Mouse (Mus musculus): ENCODE results near the gene Ap2a1. TPM values are rescaled to one million over a fixed set of nuclear protein-coding genes. Genes with fewer than 3 reads are reported as not detected.

Gene Ap2a1
- polyA plus RNA-seq, 2 experiments: 67.6 to 69.6 TPM

DNA sequence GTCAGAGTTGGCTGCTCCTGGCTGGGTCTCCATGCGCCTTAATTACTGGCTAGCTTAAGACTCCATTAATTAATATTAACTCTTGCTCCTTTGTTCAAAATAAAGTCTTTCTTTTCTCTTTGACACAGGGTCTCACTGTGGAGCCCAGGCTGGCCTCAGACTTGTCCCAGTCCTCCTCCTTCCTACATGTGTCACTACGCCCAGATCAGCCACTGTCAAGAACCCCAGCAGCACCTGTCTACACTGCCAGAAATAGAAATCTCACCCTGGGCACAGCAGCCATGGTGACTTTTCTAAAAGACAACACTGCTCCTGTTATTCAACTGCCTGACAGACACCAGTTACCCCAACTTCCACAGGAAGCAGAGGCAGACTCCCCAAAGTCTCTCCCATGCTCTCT is 14.9 kb downstream of the Ap2a1 start:
- DNase-seq (ENCODE audit: low read depth in 3 of 3, low spot score in 3 of 3): no peak
- WGBS (ENCODE audit: insufficient replicate concordance): 91% methylated on average over 2 of the region's 2 CpGs
- no peak for TF ChIP-seq CTCF (IDR thresholded peaks at IDR 0.05; ENCODE audit: low read depth)
- TF ChIP-seq EP300 (IDR thresholded peaks at IDR 0.05; ENCODE audit: low read depth): no peak
- no peak overlapping the region for H3K27ac ChIP-seq
- H3K4me3 ChIP-seq (ENCODE audit: insufficient read depth in 1 of 2, low read depth in 2 of 2, low read length in 2 of 2): no peak overlapping the region
- no peak overlapping the region for H3K4me2 ChIP-seq (ENCODE audit: low read depth)
- H3K36me3 ChIP-seq (replicated peaks; ENCODE audit: control insufficient read depth, insufficient read depth, low read depth): peaks cover 49% of the 10 kb centered on the region
- no peaks in the 10 kb centered on the region for H3K27me3 ChIP-seq (ENCODE audit: control insufficient read depth, insufficient read depth, low read length)
- H3K4me1 ChIP-seq (replicated peaks; ENCODE audit: control insufficient read depth in 2 of 2, insufficient read depth in 2 of 2, low read length in 1 of 2): peaks cover 4 to 6% of the 10 kb centered on the region in 2 experiments; a peak in 2 of 4 replicates
- H3K9ac ChIP-seq (replicated peaks): no peak overlapping the region
- H3K9me3 ChIP-seq (ENCODE audit: control insufficient read depth, low read length): no peaks in the 10 kb centered on the region
- ATAC-seq (ENCODE audit: insufficient read depth): no peak

DNA sequence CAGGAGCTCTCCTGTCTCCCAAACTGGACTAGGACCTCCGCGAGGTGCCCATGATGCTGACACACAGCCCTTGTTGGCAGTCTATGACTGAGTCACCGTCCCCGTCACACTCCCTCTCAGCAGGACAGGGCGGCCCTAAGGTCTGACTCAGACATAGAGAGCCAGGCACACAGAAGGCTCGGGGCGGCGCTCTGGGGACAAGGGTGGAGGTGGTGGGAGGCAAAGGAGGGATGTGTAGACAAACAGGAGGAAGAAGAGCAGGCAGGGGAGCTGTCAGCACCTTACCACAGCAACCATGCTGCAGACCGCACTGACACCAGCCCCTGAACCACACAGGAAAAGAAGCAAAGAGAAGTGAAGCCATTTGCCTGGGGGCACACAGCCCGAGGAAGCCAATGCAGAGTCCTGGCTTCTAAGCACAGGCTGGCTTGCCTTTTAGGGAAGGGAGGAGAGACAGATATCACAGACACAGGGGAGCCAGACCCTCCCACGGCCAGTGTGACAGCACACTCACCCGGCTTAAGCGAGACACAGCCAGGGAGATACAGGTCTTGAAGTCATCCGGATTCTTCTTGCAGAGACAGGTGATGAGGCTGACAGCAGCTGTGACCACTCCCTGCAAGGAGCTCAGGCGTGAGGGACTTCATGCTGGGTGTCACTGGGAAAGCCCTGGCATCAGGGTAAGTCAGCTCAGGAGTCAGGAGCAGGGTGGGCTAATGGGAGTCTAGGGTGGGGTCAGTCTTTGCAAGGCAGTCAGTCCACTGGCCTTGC is 20.4 kb downstream of the Ap2a1 start:
- ATAC-seq (ENCODE audit: insufficient read depth) (no peak), DNase-seq (ENCODE audit: low read depth in 3 of 3, low spot score in 3 of 3) (no peak)
- H3K27me3 ChIP-seq (ENCODE audit: control insufficient read depth, insufficient read depth, low read length): no peaks in the 10 kb centered on the region
- peaks cover 72% of the 10 kb centered on the region for H3K36me3 ChIP-seq (replicated peaks; ENCODE audit: control insufficient read depth, insufficient read depth, low read depth)
- H3K4me1 ChIP-seq (replicated peaks; ENCODE audit: control insufficient read depth in 2 of 2, insufficient read depth in 2 of 2, low read length in 1 of 2): no peaks in the 10 kb centered on the region
- H3K4me3 ChIP-seq (ENCODE audit: insufficient read depth in 1 of 2, low read depth in 2 of 2, low read length in 2 of 2): no peak overlapping the region
- H3K4me2 ChIP-seq (ENCODE audit: low read depth): no peak overlapping the region
- WGBS (ENCODE audit: insufficient replicate concordance): 79% methylated on average over 15 of the region's 15 CpGs
- no peak overlapping the region for H3K27ac ChIP-seq
- TF ChIP-seq CTCF (IDR thresholded peaks at IDR 0.05; ENCODE audit: low read depth) (no peak), EP300 (IDR thresholded peaks at IDR 0.05; ENCODE audit: low read depth) (no peak)
- H3K9ac ChIP-seq (replicated peaks): no peak overlapping the region
- no peaks in the 10 kb centered on the region for H3K9me3 ChIP-seq (ENCODE audit: control insufficient read depth, low read length)

DNA sequence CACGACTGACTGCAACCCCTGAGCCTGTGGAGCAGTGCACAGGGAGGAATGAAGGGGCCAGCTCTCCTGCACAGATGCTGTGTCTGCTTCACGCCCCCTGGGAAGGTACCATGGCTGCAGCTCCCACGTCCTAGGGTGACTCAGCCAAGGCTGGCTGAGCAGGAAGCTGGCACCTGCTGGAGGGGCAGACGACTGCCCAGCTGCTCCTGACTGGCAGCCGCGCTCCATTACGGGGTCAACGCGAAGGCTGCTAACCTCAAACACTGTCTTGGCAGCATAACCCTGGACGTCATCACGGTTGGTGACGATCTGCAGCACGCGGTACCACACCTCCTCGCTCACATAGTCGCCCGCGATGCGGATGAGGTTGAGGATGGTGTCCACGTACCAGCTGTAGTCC is 23.9 kb downstream of the Ap2a1 start:
- H3K27me3 ChIP-seq (ENCODE audit: control insufficient read depth, insufficient read depth, low read length): no peaks in the 10 kb centered on the region
- no peak for DNase-seq (ENCODE audit: low read depth in 3 of 3, low spot score in 3 of 3)
- H3K36me3 ChIP-seq (replicated peaks; ENCODE audit: control insufficient read depth, insufficient read depth, low read depth): peaks cover 85% of the 10 kb centered on the region
- no peaks in the 10 kb centered on the region for H3K9me3 ChIP-seq (ENCODE audit: control insufficient read depth, low read length)
- H3K4me2 ChIP-seq (ENCODE audit: low read depth): no peak overlapping the region
- H3K4me3 ChIP-seq (ENCODE audit: insufficient read depth in 1 of 2, low read depth in 2 of 2, low read length in 2 of 2): no peak overlapping the region
- no peak for ATAC-seq (ENCODE audit: insufficient read depth)
- H3K4me1 ChIP-seq (replicated peaks; ENCODE audit: control insufficient read depth in 2 of 2, insufficient read depth in 2 of 2, low read length in 1 of 2): no peaks in the 10 kb centered on the region
- H3K27ac ChIP-seq: no peak overlapping the region
- no peak for TF ChIP-seq EP300 (IDR thresholded peaks at IDR 0.05; ENCODE audit: low read depth)
- no peak for TF ChIP-seq CTCF (IDR thresholded peaks at IDR 0.05; ENCODE audit: low read depth)
- no peak overlapping the region for H3K9ac ChIP-seq (replicated peaks)
- 93% methylated on average over 20 of the region's 20 CpGs for WGBS (ENCODE audit: insufficient replicate concordance)

DNA sequence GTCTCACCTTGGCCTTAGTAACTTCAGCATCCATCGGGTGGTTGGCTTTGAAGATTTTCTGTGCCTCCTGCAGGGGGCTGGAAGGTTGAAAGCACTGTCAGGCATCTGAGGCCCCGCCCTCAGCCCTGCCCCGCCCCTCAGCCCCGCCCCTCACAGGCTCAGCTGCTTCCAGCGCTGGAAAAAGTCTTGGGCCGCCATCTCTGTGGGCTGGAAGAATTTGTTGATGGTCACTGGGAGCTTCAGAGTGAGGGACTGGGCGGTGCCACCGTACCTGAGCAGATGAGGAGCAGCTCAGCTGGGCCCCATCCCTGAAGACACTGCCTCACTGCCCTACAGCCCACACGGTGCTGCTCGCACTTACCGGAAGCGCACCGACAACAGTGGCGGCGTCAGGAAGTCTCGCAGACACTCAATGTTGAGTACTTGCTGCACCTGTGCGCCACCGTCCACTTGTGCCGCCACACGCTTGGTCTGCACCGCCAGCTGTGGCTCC is 28.0 kb downstream of the Ap2a1 start:
- peak overlapping the region; percentile 44 for H3K4me2 ChIP-seq (ENCODE audit: low read depth)
- TF ChIP-seq EP300 (IDR thresholded peaks at IDR 0.05; ENCODE audit: low read depth) (no peak), CTCF (IDR thresholded peaks at IDR 0.05; ENCODE audit: low read depth) (peak; percentile 45)
- H3K27me3 ChIP-seq (ENCODE audit: control insufficient read depth, insufficient read depth, low read length): no peaks in the 10 kb centered on the region
- WGBS (ENCODE audit: insufficient replicate concordance): 23% methylated on average over 21 of the region's 21 CpGs
- H3K4me3 ChIP-seq (ENCODE audit: insufficient read depth in 1 of 2, low read depth in 2 of 2, low read length in 2 of 2): peak overlapping the region in 1 of 2 experiments; percentile 12; a peak in 1 of 4 replicates
- ATAC-seq (ENCODE audit: insufficient read depth) (peak; percentile 29; the same call in 1 of the 2 replicates), DNase-seq (ENCODE audit: low read depth in 3 of 3, low spot score in 3 of 3) (peak in 1 of 3 experiments; percentile 48)
- H3K9me3 ChIP-seq (ENCODE audit: control insufficient read depth, low read length): no peaks in the 10 kb centered on the region
- peaks cover 7 to 19% of the 10 kb centered on the region in 2 experiments for H3K4me1 ChIP-seq (replicated peaks; ENCODE audit: control insufficient read depth in 2 of 2, insufficient read depth in 2 of 2, low read length in 1 of 2)
- H3K9ac ChIP-seq (replicated peaks): no peak overlapping the region
- peaks cover 70% of the 10 kb centered on the region for H3K36me3 ChIP-seq (replicated peaks; ENCODE audit: control insufficient read depth, insufficient read depth, low read depth)
- H3K27ac ChIP-seq: no peak overlapping the region

DNA sequence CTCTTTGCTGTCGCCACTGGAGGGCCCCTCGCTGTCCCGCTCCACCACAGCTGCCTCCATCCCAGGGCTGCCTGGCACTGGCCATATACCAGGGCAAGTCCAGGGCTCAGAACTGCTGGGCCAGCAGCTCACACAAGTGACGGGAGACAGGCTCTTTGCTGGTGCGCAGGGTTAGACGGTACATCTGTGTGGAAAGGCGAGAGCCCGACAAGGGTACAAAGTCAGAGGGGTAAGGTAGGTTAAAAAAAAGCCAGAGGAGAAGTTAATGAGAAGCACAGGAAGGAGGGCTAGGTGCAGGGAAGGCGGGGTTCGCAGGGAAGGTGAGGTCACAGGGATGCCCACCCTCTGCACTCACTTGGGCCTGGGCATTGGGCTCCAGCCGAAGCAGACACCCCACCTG is 28.7 kb downstream of the Ap2a1 start:
- Histone ChIP-seq H3K9me3 (ENCODE audit: control insufficient read depth, low read length) (no peaks in the 10 kb centered on the region), H3K27ac (no peak overlapping the region), H3K9ac (replicated peaks) (no peak overlapping the region), H3K36me3 (replicated peaks; ENCODE audit: control insufficient read depth, insufficient read depth, low read depth) (peaks cover 64% of the 10 kb centered on the region), H3K4me1 (replicated peaks; ENCODE audit: control insufficient read depth in 2 of 2, insufficient read depth in 2 of 2, low read length in 1 of 2) (peaks cover 8 to 19% of the 10 kb centered on the region in 2 experiments), H3K4me2 (ENCODE audit: low read depth) (no peak overlapping the region), H3K4me3 (ENCODE audit: insufficient read depth in 1 of 2, low read depth in 2 of 2, low read length in 2 of 2) (no peak overlapping the region), H3K27me3 (ENCODE audit: control insufficient read depth, insufficient read depth, low read length) (no peaks in the 10 kb centered on the region)
- ATAC-seq (ENCODE audit: insufficient read depth) (no peak), DNase-seq (ENCODE audit: low read depth in 3 of 3, low spot score in 3 of 3) (no peak)
- TF ChIP-seq EP300 (IDR thresholded peaks at IDR 0.05; ENCODE audit: low read depth) (no peak), CTCF (IDR thresholded peaks at IDR 0.05; ENCODE audit: low read depth) (no peak)
- WGBS (ENCODE audit: insufficient replicate concordance): 86% methylated on average over 11 of the region's 11 CpGs

Data from liver, embryonic 14.5 days (tissue).